Mouse (Mus musculus) spleen, adult 12 weeks (tissue): ENCODE measurements around the gene Msi2.

Experiments used
- DNase-seq: peaks from one replicate; pipeline ENCODE4 v3.0.0; 2022; ENCODE audit warnings: low spot score

The Msi2 gene

GRCm38 (mm10) chr11:88613771-88614526, 104.4 kb downstream of the Msi2 start:
- peak; percentile 26 for DNase-seq

GRCm38 (mm10) chr11:88613008-88613407, 105.3 kb downstream of the Msi2 start:
- no peak for DNase-seq

GRCm38 (mm10) chr11:88612141-88612540, 106.2 kb downstream of the Msi2 start:
- DNase-seq, result no peak

- no peak for DNase-seq
Measured at GRCm38 (mm10) chr11:88610809-88611208, 107.5 kb downstream of the Msi2 start.

- DNase-seq, result no peak
Measured at GRCm38 (mm10) chr11:88610112-88610511, 108.2 kb downstream of the Msi2 start.

GRCm38 (mm10) chr11:88608584-88608983, 109.7 kb downstream of the Msi2 start:
- no peak for DNase-seq

- DNase-seq, result no peak
Measured at GRCm38 (mm10) chr11:88607725-88608383, 110.5 kb downstream of the Msi2 start.

- DNase-seq, result no peak
Measured at GRCm38 (mm10) chr11:88605771-88606170, 112.5 kb downstream of the Msi2 start.

GRCm38 (mm10) chr11:88605098-88605525, 113.2 kb downstream of the Msi2 start:
- DNase-seq, result no peak

GRCm38 (mm10) chr11:88604635-88605034, 113.7 kb downstream of the Msi2 start:
- DNase-seq, result no peak

- DNase-seq, result no peak
Measured at GRCm38 (mm10) chr11:88603366-88603765, 114.9 kb downstream of the Msi2 start.

- DNase-seq, result no peak
Measured at GRCm38 (mm10) chr11:88602471-88603120, 115.7 kb downstream of the Msi2 start.

GRCm38 (mm10) chr11:88600194-88600593, 118.1 kb downstream of the Msi2 start:
- no peak for DNase-seq

- DNase-seq, result no peak
Measured at GRCm38 (mm10) chr11:88599332-88600130, 118.8 kb downstream of the Msi2 start.

- no peak for DNase-seq
Measured at GRCm38 (mm10) chr11:88598848-88599175, 119.5 kb downstream of the Msi2 start.

GRCm38 (mm10) chr11:88598150-88598847, 120.0 kb downstream of the Msi2 start:
- no peak for DNase-seq

- DNase-seq, result no peak
Measured at GRCm38 (mm10) chr11:88595616-88596015, 122.7 kb downstream of the Msi2 start.

- no peak for DNase-seq
Measured at GRCm38 (mm10) chr11:88594804-88595611, 123.3 kb downstream of the Msi2 start.

GRCm38 (mm10) chr11:88594010-88594409, 124.3 kb downstream of the Msi2 start:
- DNase-seq, result no peak

GRCm38 (mm10) chr11:88592099-88592498, 126.2 kb downstream of the Msi2 start:
- DNase-seq, result no peak

- no peak for DNase-seq
Measured at GRCm38 (mm10) chr11:88590647-88591046, 127.7 kb downstream of the Msi2 start.
